Mouse (Mus musculus): Measurements from ENCODE around the gene Ubl7.

DNA sequence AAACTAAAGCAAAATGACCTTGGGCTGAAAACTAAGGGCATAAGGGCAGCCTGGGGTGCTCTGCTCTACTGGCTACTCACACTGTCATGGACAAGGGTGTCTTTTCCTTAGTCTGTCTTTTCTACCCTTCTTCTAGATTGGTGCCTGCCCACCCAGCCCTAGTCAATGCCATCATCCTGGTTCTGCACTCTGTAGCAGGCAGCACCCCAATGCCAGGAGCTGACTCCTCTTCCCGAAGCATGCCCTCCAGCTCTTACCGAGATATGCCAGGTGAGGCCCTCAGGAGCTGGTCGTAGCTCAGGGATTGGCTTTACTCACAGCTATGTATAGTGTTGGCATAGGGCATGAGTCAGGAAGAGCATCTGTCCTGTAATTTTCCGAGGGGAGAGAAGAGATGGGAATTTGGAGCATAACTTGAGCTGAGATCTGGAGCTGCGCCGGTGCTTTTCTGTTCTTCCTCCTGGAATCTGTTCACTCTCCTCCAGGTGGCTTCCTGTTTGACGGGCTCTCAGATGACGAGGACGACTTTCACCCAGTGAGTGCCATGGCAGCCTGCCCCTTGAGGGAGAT is 10.8 kb downstream of the Ubl7 start:
- TF ChIP-seq CTCF (IDR thresholded peaks at IDR 0.05; ENCODE audit: control insufficient read depth, insufficient read depth, low read length) = no peak
- TF ChIP-seq POLR2A (IDR thresholded peaks at IDR 0.05; ENCODE audit: borderline replicate concordance, control insufficient read depth, low read depth, low read length) = no peak
